9 mouse cellular contexts compared by ENCODE assay signal in genomic region chr17:46736160-46736559, GRCm38 (mm10). TPM values are rescaled to one million over a fixed set of nuclear protein-coding genes. Genes with fewer than 3 reads are reported as not detected.
DNase-seq lines count a peak whose midpoint lies in the region; ATAC-seq and TF ChIP-seq lines count a peak whose summit lies in the region.
"Had no signal": no experiment of that assay in that cellular context is flagged by ENCODE, and none has a peak within 500 bp of the region (broad histone marks: within the 10 kb centered on the region; RNA-seq: fewer than 3 reads in every experiment).

No protein-coding gene starts in this region.

- H3K4me2 ChIP-seq in liver, embryonic 15.5 days = no peak overlapping the region
- H3K4me2 ChIP-seq: hindbrain, embryonic 15.5 days had no signal

- H3K4me1 ChIP-seq in bone marrow macrophage, adult 2 months (ENCODE audit: control insufficient read depth, insufficient read depth, low read length) = 0 out of 2 replicates have a peak, but pooled peaks cover 2% of the 10 kb centered on the region
- peaks cover 23% of the 10 kb centered on the region for H3K4me1 ChIP-seq in liver, embryonic 15.5 days (replicated peaks)
- H3K4me1 ChIP-seq: hindbrain, embryonic 15.5 days had no signal

- intact Hi-C loops in left cerebral cortex, postnatal 25 days (cut with DNase I) = loop anchor here (5.0 kb wide), 1 partner anchor 36 kb away; the partner anchor contains the start of gene 2310039H08Rik

- ATAC-seq in liver, embryonic 15.5 days (ENCODE audit: insufficient read depth) = no peak
- ATAC-seq in cerebellum, adult (ENCODE audit: insufficient number of reproducible peaks, low FRiP score, low TSS enrichment) = no peak

- H3K9me3 ChIP-seq in liver, embryonic 15.5 days (replicated peaks) = no peaks in the 10 kb centered on the region
- H3K9me3 ChIP-seq: hindbrain, embryonic 15.5 days had no signal

- H3K9ac ChIP-seq in liver, embryonic 15.5 days = no peak overlapping the region
- H3K9ac ChIP-seq: hindbrain, embryonic 15.5 days had no signal

- WGBS in liver, embryonic 15.5 days (ENCODE audit: insufficient replicate concordance) = 47% methylated on average over 10 of the region's 10 CpGs

- no peak for TF ChIP-seq POLR2A in bone marrow macrophage, adult 2 months (IDR thresholded peaks at IDR 0.05; ENCODE audit: borderline replicate concordance, low read depth, low read length)

- peak; percentile 56 for TF ChIP-seq CTCF in bone marrow macrophage, adult 2 months (IDR thresholded peaks at IDR 0.05; ENCODE audit: low read depth, low read length)

- no peaks in the 10 kb centered on the region for H3K27me3 ChIP-seq in liver, embryonic 15.5 days
- H3K27me3 ChIP-seq in splenic B cell, adult 2 months (ENCODE audit: control insufficient read depth, insufficient read depth, low read length, poor library complexity, severe bottlenecking) = no peaks in the 10 kb centered on the region
- H3K27me3 ChIP-seq: hindbrain, embryonic 15.5 days had no signal

- no peak overlapping the region for H3K4me3 ChIP-seq in bone marrow macrophage, adult 2 months (ENCODE audit: insufficient read depth, low read length)
- H3K4me3 ChIP-seq in liver, embryonic 15.5 days (replicated peaks) = no peak overlapping the region
- H3K4me3 ChIP-seq: hindbrain, embryonic 15.5 days had no signal

- DNase-seq in adrenal gland, postnatal 25 days = peak; percentile 50
- DNase-seq in adrenal gland, postnatal 4 days (ENCODE audit: low spot score in 2 of 2) = no peak
- DNase-seq in left cerebral cortex, adult 18-20 months (ENCODE audit: low spot score in 2 of 2) = peak; percentile 25 to 43
- DNase-seq in left cerebral cortex, postnatal 25 days (ENCODE audit: low spot score in 2 of 2) = no peak
- DNase-seq in splenic B cell, adult 2 months (ENCODE audit: low read depth, low spot score) = peak; percentile 68

- no peak overlapping the region for H3K27ac ChIP-seq in bone marrow macrophage, adult 2 months (ENCODE audit: insufficient read depth, low read depth, low read length)
- H3K27ac ChIP-seq in liver, embryonic 15.5 days (replicated peaks) = peak overlapping the region; percentile 71
- H3K27ac ChIP-seq: hindbrain, embryonic 15.5 days had no signal

- peaks cover 17% of the 10 kb centered on the region; the same call in 1 of the 2 replicates for H3K36me3 ChIP-seq in liver, embryonic 15.5 days (replicated peaks)
- H3K36me3 ChIP-seq in splenic B cell, adult 2 months (ENCODE audit: control insufficient read depth, insufficient read depth, low read length, poor library complexity, severe bottlenecking) = peaks cover 10% of the 10 kb centered on the region

RNA-seq across cellular contexts. Expression of gene Gnmt, which starts 7.2 kb away (rescaled TPM):
- 0.61 and 12.4 TPM in 2 replicates for total RNA-seq in adrenal gland, postnatal 25 days (2021)
- total RNA-seq in adrenal gland, postnatal 4 days (2021) = 10 to 100 TPM in 1 of 2 experiments, 1 to 10 TPM in 1; 1.8 to 15.4 TPM
- total RNA-seq in left cerebral cortex, adult 18-20 months (2021) = under 1 TPM in 1 of 2 experiments, not detected in 1; 0.84 TPM
- total RNA-seq in left cerebral cortex, postnatal 25 days (2021) = under 1 TPM; 0.48 to 0.57 TPM
- polyA plus RNA-seq in bone marrow macrophage, adult 2 months (2012; ENCODE audit: insufficient read depth, insufficient read length, missing spikeins) = 1.2 TPM in 1 of 2 replicates, not detected in the other
- 59.8 and 101 TPM in 2 replicates for polyA plus RNA-seq in liver, embryonic 15.5 days (2015; fragmentation: Nextera tagmentation; extraction: Ambion mirVana)

RNA-seq across cellular contexts. Expression of gene Cnpy3, which starts 15.9 kb away (rescaled TPM):
- 50.0 and 64.6 TPM in 2 replicates for total RNA-seq in adrenal gland, postnatal 25 days (2021)
- total RNA-seq in adrenal gland, postnatal 4 days (2021) = 10 to 100 TPM; 61.5 to 63.3 TPM
- total RNA-seq in left cerebral cortex, adult 18-20 months (2021) = 10 to 100 TPM; 65.2 to 67.9 TPM
- 10 to 100 TPM; 65.5 to 66.0 TPM for total RNA-seq in left cerebral cortex, postnatal 25 days (2021)
- polyA plus RNA-seq in bone marrow macrophage, adult 2 months (2012; ENCODE audit: insufficient read depth, insufficient read length, missing spikeins) = 134 and 146 TPM in 2 replicates
- 25.9 and 26.8 TPM in 2 replicates for polyA plus RNA-seq in liver, embryonic 15.5 days (2015; fragmentation: Nextera tagmentation; extraction: Ambion mirVana)

RNA-seq across cellular contexts. Expression of gene Pex6, which starts 24.9 kb away (rescaled TPM):
- 60.6 and 68.6 TPM in 2 replicates for total RNA-seq in adrenal gland, postnatal 25 days (2021)
- total RNA-seq in adrenal gland, postnatal 4 days (2021) = 10 to 100 TPM; 49.1 to 49.4 TPM
- 10 to 100 TPM; 50.8 to 58.9 TPM for total RNA-seq in left cerebral cortex, adult 18-20 months (2021)
- 10 to 100 TPM; 48.1 to 49.1 TPM for total RNA-seq in left cerebral cortex, postnatal 25 days (2021)
- 26.6 and 27.8 TPM in 2 replicates for polyA plus RNA-seq in bone marrow macrophage, adult 2 months (2012; ENCODE audit: insufficient read depth, insufficient read length, missing spikeins)
- 9.7 and 11.9 TPM in 2 replicates for polyA plus RNA-seq in liver, embryonic 15.5 days (2015; fragmentation: Nextera tagmentation; extraction: Ambion mirVana)

RNA-seq across cellular contexts. Expression of gene Ptcra, which starts 27.4 kb away (rescaled TPM):
- total RNA-seq in adrenal gland, postnatal 25 days (2021) = not detected in 2 replicates
- total RNA-seq in adrenal gland, postnatal 4 days (2021) = under 1 TPM in 1 of 2 experiments, not detected in 1; 0.22 TPM
- total RNA-seq in left cerebral cortex, adult 18-20 months (2021) = under 1 TPM in 1 of 2 experiments, not detected in 1; 0.28 TPM
- total RNA-seq in left cerebral cortex, postnatal 25 days (2021) = not detected
- not detected in 2 replicates for polyA plus RNA-seq in bone marrow macrophage, adult 2 months (2012; ENCODE audit: insufficient read depth, insufficient read length, missing spikeins)
- 0.09 and 0.15 TPM in 2 replicates for polyA plus RNA-seq in liver, embryonic 15.5 days (2015; fragmentation: Nextera tagmentation; extraction: Ambion mirVana)

RNA-seq across cellular contexts. Expression of gene Ppp2r5d, which starts 31.2 kb away (rescaled TPM):
- total RNA-seq in adrenal gland, postnatal 25 days (2021) = 44.9 and 47.2 TPM in 2 replicates
- total RNA-seq in adrenal gland, postnatal 4 days (2021) = 10 to 100 TPM; 57.7 to 60.1 TPM
- 10 to 100 TPM; 81.5 to 89.3 TPM for total RNA-seq in left cerebral cortex, adult 18-20 months (2021)
- 10 to 100 TPM; 81.2 to 91.0 TPM for total RNA-seq in left cerebral cortex, postnatal 25 days (2021)
- polyA plus RNA-seq in bone marrow macrophage, adult 2 months (2012; ENCODE audit: insufficient read depth, insufficient read length, missing spikeins) = 34.4 and 38.2 TPM in 2 replicates
- polyA plus RNA-seq in liver, embryonic 15.5 days (2015; fragmentation: Nextera tagmentation; extraction: Ambion mirVana) = 28.4 and 33.2 TPM in 2 replicates

Comparison
In these comparisons a context has a peak if more than half of its experiments do, and no peak if none do; other contexts are left out.
1. DNase-seq: peak in adrenal gland, postnatal 25 days (single experiment), left cerebral cortex, adult 18-20 months (2 of 2) and splenic B cell, adult 2 months (single experiment); none in adrenal gland, postnatal 4 days (0 of 2) and left cerebral cortex, postnatal 25 days (0 of 2).